Mouse (Mus musculus): ENCODE data around the gene Mindy2. TPM values are rescaled to one million over a fixed set of nuclear protein-coding genes. Genes with fewer than 3 reads are reported as not detected.

Mindy2 gene
- polyA plus RNA-seq, 1 experiment from 2014 or later: 21.2 TPM

DNA sequence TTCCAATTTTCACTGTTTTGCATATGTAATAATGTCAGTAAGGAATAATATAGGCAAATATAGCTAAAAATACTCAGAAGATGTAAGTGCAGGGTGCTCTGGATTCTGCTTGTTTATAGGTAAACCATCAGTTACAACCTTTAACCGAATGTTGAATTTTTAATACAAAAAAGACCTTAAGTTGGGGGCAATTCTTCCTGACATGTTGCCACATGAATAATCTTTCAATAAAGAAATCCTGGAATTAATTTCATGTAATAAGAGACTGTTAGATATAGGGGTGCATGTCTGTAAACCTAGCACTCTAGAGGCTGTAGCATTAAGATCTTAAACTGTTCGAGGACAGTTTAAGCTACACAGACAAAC is 1.2 kb downstream of the Mindy2 start:
- no peak for ATAC-seq
- no peaks in the 10 kb centered on the region for H3K27me3 ChIP-seq (ENCODE audit: control insufficient read depth, insufficient read depth, low read depth, low read length)
- H3K4me3 ChIP-seq (ENCODE audit: low read depth, low read length): peak overlapping the region; percentile 97
- H3K4me1 ChIP-seq (ENCODE audit: control insufficient read depth, insufficient read depth, low read length): peaks cover 40% of the 10 kb centered on the region
- H3K9ac ChIP-seq (ENCODE audit: low read depth, low read length): peak overlapping the region; percentile 99
- 35% methylated on average over 2 of the region's 2 CpGs for WGBS
- H3K27ac ChIP-seq (ENCODE audit: low read length): no peak overlapping the region
- H3K9me3 ChIP-seq (replicated peaks; ENCODE audit: control insufficient read depth, low read length, poor library complexity, severe bottlenecking): no peaks in the 10 kb centered on the region
- H3K36me3 ChIP-seq (ENCODE audit: control insufficient read depth, insufficient read depth, low read length): no peaks in the 10 kb centered on the region
- peak overlapping the region; percentile 62 for H3K4me2 ChIP-seq (ENCODE audit: low read length)

- H3K9ac ChIP-seq (ENCODE audit: low read depth, low read length): no peak overlapping the region
Observed at GRCm38 (mm10) chr9:70654496-70654895, 2.5 kb downstream of the Mindy2 start.

GRCm38 (mm10) chr9:70653875-70654274 is 3.1 kb downstream of the Mindy2 start:
- no peak overlapping the region for H3K27ac ChIP-seq (ENCODE audit: low read length)
- 0 out of 2 replicates have a peak, but pooled peaks cover 2% of the 10 kb centered on the region for H3K36me3 ChIP-seq (ENCODE audit: control insufficient read depth, insufficient read depth, low read length)
- WGBS: 70% methylated on average over 2 of the region's 2 CpGs
- no peaks in the 10 kb centered on the region for H3K9me3 ChIP-seq (replicated peaks; ENCODE audit: control insufficient read depth, low read length, poor library complexity, severe bottlenecking)
- H3K4me2 ChIP-seq (ENCODE audit: low read length): peak overlapping the region; percentile 48
- no peaks in the 10 kb centered on the region for H3K27me3 ChIP-seq (ENCODE audit: control insufficient read depth, insufficient read depth, low read depth, low read length)
- no peak overlapping the region for H3K9ac ChIP-seq (ENCODE audit: low read depth, low read length)
- ATAC-seq: no peak
- H3K4me1 ChIP-seq (ENCODE audit: control insufficient read depth, insufficient read depth, low read length): peaks cover 40% of the 10 kb centered on the region
- peak overlapping the region; percentile 20 for H3K4me3 ChIP-seq (ENCODE audit: low read depth, low read length)

More at GRCm38 (mm10) chr9:70654496-70654895, 2.5 kb downstream of the Mindy2 start:
- Histone ChIP-seq H3K4me2 (ENCODE audit: low read length) (peak overlapping the region; percentile 48), H3K4me1 (ENCODE audit: control insufficient read depth, insufficient read depth, low read length) (peaks cover 40% of the 10 kb centered on the region), H3K36me3 (ENCODE audit: control insufficient read depth, insufficient read depth, low read length) (0 out of 2 replicates have a peak, but pooled peaks cover 2% of the 10 kb centered on the region), H3K27me3 (ENCODE audit: control insufficient read depth, insufficient read depth, low read depth, low read length) (no peaks in the 10 kb centered on the region), H3K4me3 (ENCODE audit: low read depth, low read length) (peak overlapping the region; percentile 20), H3K9me3 (replicated peaks; ENCODE audit: control insufficient read depth, low read length, poor library complexity, severe bottlenecking) (no peaks in the 10 kb centered on the region), H3K27ac (ENCODE audit: low read length) (no peak overlapping the region)
- WGBS: 63% methylated on average over 4 of the region's 4 CpGs
- no peak for ATAC-seq

GRCm38 (mm10) chr9:70652221-70652620 is 4.8 kb downstream of the Mindy2 start:
- H3K4me3 ChIP-seq (ENCODE audit: low read depth, low read length): no peak overlapping the region
- no peak overlapping the region for H3K9ac ChIP-seq (ENCODE audit: low read depth, low read length)
- H3K4me2 ChIP-seq (ENCODE audit: low read length): peak overlapping the region; percentile 41; the same call in 1 of the 2 replicates
- 77% methylated on average over 2 of the region's 2 CpGs for WGBS
- 0 out of 2 replicates have a peak, but pooled peaks cover 2% of the 10 kb centered on the region for H3K36me3 ChIP-seq (ENCODE audit: control insufficient read depth, insufficient read depth, low read length)
- H3K9me3 ChIP-seq (replicated peaks; ENCODE audit: control insufficient read depth, low read length, poor library complexity, severe bottlenecking): no peaks in the 10 kb centered on the region
- peaks cover 37% of the 10 kb centered on the region for H3K4me1 ChIP-seq (ENCODE audit: control insufficient read depth, insufficient read depth, low read length)
- no peak for ATAC-seq
- no peak overlapping the region for H3K27ac ChIP-seq (ENCODE audit: low read length)
- no peaks in the 10 kb centered on the region for H3K27me3 ChIP-seq (ENCODE audit: control insufficient read depth, insufficient read depth, low read depth, low read length)

DNA sequence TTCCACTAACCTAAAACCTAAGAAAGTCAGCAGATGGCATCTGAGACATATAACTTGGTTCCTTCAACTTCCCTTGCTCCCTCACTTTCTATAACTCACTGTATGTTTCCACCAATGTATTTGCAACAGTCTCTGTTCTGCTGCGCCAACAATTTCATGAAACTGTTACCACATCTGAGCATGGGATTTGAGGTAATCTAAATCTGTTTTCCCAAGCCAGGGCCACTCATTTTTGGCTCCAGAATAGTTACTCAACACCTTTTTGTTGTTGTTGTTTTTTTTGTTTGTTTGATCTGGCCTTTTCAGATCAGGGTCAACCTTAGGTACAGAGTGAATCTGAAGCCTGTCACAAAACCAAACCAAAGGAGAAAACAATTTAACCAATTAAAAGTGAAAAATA is 6.0 kb downstream of the Mindy2 start:
- no peak overlapping the region for H3K27ac ChIP-seq (ENCODE audit: low read length)
- H3K36me3 ChIP-seq (ENCODE audit: control insufficient read depth, insufficient read depth, low read length): 0 out of 2 replicates have a peak, but pooled peaks cover 2% of the 10 kb centered on the region
- WGBS: 100% methylated on average over 1 of the region's 1 CpGs
- H3K4me2 ChIP-seq (ENCODE audit: low read length): no peak overlapping the region
- peaks cover 37% of the 10 kb centered on the region for H3K4me1 ChIP-seq (ENCODE audit: control insufficient read depth, insufficient read depth, low read length)
- no peak overlapping the region for H3K9ac ChIP-seq (ENCODE audit: low read depth, low read length)
- no peaks in the 10 kb centered on the region for H3K27me3 ChIP-seq (ENCODE audit: control insufficient read depth, insufficient read depth, low read depth, low read length)
- no peak overlapping the region for H3K4me3 ChIP-seq (ENCODE audit: low read depth, low read length)
- ATAC-seq: no peak
- no peaks in the 10 kb centered on the region for H3K9me3 ChIP-seq (replicated peaks; ENCODE audit: control insufficient read depth, low read length, poor library complexity, severe bottlenecking)

GRCm38 (mm10) chr9:70650260-70650659 is 6.7 kb downstream of the Mindy2 start:
- Histone ChIP-seq H3K9me3 (replicated peaks; ENCODE audit: control insufficient read depth, low read length, poor library complexity, severe bottlenecking) (no peaks in the 10 kb centered on the region), H3K4me2 (ENCODE audit: low read length) (no peak overlapping the region), H3K27me3 (ENCODE audit: control insufficient read depth, insufficient read depth, low read depth, low read length) (no peaks in the 10 kb centered on the region), H3K4me1 (ENCODE audit: control insufficient read depth, insufficient read depth, low read length) (peaks cover 36% of the 10 kb centered on the region), H3K4me3 (ENCODE audit: low read depth, low read length) (no peak overlapping the region), H3K27ac (ENCODE audit: low read length) (no peak overlapping the region), H3K36me3 (ENCODE audit: control insufficient read depth, insufficient read depth, low read length) (0 out of 2 replicates have a peak, but pooled peaks cover 2% of the 10 kb centered on the region), H3K9ac (ENCODE audit: low read depth, low read length) (no peak overlapping the region)
- no peak for ATAC-seq
- WGBS: 89% methylated on average over 2 of the region's 2 CpGs

GRCm38 (mm10) chr9:70636748-70637147 is 20.2 kb downstream of the Mindy2 start:
- H3K36me3 ChIP-seq (ENCODE audit: control insufficient read depth, insufficient read depth, low read length): peaks cover 4% of the 10 kb centered on the region; the same call in 1 of the 2 replicates
- no peaks in the 10 kb centered on the region for H3K27me3 ChIP-seq (ENCODE audit: control insufficient read depth, insufficient read depth, low read depth, low read length)
- no peak overlapping the region for H3K27ac ChIP-seq (ENCODE audit: low read length)
- H3K4me1 ChIP-seq (ENCODE audit: control insufficient read depth, insufficient read depth, low read length): no peaks in the 10 kb centered on the region
- WGBS: 88% methylated on average over 2 of the region's 2 CpGs
- H3K4me2 ChIP-seq (ENCODE audit: low read length): no peak overlapping the region
- H3K9me3 ChIP-seq (replicated peaks; ENCODE audit: control insufficient read depth, low read length, poor library complexity, severe bottlenecking): no peaks in the 10 kb centered on the region
- H3K4me3 ChIP-seq (ENCODE audit: low read depth, low read length): no peak overlapping the region
- H3K9ac ChIP-seq (ENCODE audit: low read depth, low read length): no peak overlapping the region
- ATAC-seq: no peak

- no peaks in the 10 kb centered on the region for H3K4me1 ChIP-seq (ENCODE audit: control insufficient read depth, insufficient read depth, low read length)
- H3K9ac ChIP-seq (ENCODE audit: low read depth, low read length): no peak overlapping the region
- no peak for ATAC-seq
- H3K27me3 ChIP-seq (ENCODE audit: control insufficient read depth, insufficient read depth, low read depth, low read length): no peaks in the 10 kb centered on the region
- no peak overlapping the region for H3K4me3 ChIP-seq (ENCODE audit: low read depth, low read length)
- H3K9me3 ChIP-seq (replicated peaks; ENCODE audit: control insufficient read depth, low read length, poor library complexity, severe bottlenecking): no peaks in the 10 kb centered on the region
- no peak overlapping the region for H3K4me2 ChIP-seq (ENCODE audit: low read length)
- 27% methylated on average over 5 of the region's 5 CpGs for WGBS
- no peak overlapping the region for H3K27ac ChIP-seq (ENCODE audit: low read length)
- H3K36me3 ChIP-seq (ENCODE audit: control insufficient read depth, insufficient read depth, low read length): no peaks in the 10 kb centered on the region
Observed at GRCm38 (mm10) chr9:70631665-70632064, 25.3 kb downstream of the Mindy2 start.

DNA sequence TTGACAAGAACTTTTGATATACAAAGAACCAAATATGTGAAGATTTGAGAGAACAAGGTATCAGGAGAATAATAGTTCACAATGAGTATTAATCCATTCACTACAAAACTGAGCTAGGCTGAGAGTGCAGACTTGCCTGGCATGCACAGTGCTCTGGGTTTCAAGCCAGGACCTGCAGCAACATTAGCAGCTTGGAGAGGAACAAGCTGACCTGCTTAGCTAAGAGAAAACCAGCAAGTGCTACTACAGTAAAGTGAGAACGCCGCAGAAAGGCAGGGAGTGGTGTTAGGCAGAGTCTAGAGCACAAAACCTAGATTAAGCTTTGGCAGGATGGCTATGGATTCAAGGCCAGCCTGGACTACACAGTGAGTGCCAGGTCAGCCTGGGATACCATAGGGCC is 27.3 kb downstream of the Mindy2 start:
- ATAC-seq: no peak
- Histone ChIP-seq H3K4me1 (ENCODE audit: control insufficient read depth, insufficient read depth, low read length) (no peaks in the 10 kb centered on the region), H3K4me2 (ENCODE audit: low read length) (no peak overlapping the region), H3K27me3 (ENCODE audit: control insufficient read depth, insufficient read depth, low read depth, low read length) (no peaks in the 10 kb centered on the region), H3K9ac (ENCODE audit: low read depth, low read length) (no peak overlapping the region), H3K4me3 (ENCODE audit: low read depth, low read length) (no peak overlapping the region), H3K9me3 (replicated peaks; ENCODE audit: control insufficient read depth, low read length, poor library complexity, severe bottlenecking) (no peaks in the 10 kb centered on the region), H3K36me3 (ENCODE audit: control insufficient read depth, insufficient read depth, low read length) (peaks cover 3% of the 10 kb centered on the region; the same call in 1 of the 2 replicates), H3K27ac (ENCODE audit: low read length) (no peak overlapping the region)
- 74% methylated on average over 2 of the region's 2 CpGs for WGBS

Data from midbrain, embryonic 16.5 days (tissue).